Mouse (Mus musculus) small intestine, adult 2 months (tissue): ENCODE data around the gene Gm10097. TPM values are rescaled to one million over a fixed set of nuclear protein-coding genes. Genes with fewer than 3 reads are reported as not detected.

Source experiments
- H3K27ac ChIP-seq: fragments of 200-500 bp; 2 replicates; pipeline ENCODE4 v1.5.1; 2012; ENCODE audit warnings: low read depth, low read length, control low read depth, inconsistent platforms; ENCODE audit not compliant: insufficient read depth
- H3K27me3 ChIP-seq: fragments of 200-500 bp; 2 replicates; pipeline ENCODE4 v1.6.1; 2012; ENCODE audit warnings: mild to moderate bottlenecking, moderate library complexity, low read length, inconsistent platforms; ENCODE audit not compliant: control insufficient read depth, insufficient read depth
- H3K36me3 ChIP-seq: fragments of 200-500 bp; 2 replicates; pipeline ENCODE4 v1.6.1; 2012; ENCODE audit warnings: mild to moderate bottlenecking, low read length, control low read depth, inconsistent platforms; ENCODE audit not compliant: control insufficient read depth, insufficient read depth
- H3K4me1 ChIP-seq: fragments of 200-500 bp; 2 replicates; pipeline ENCODE4 v1.6.1; 2012; ENCODE audit warnings: low read length, inconsistent platforms, mixed read lengths; ENCODE audit not compliant: control insufficient read depth, insufficient read depth, insufficient read length
- H3K4me3 ChIP-seq: fragments of 200-500 bp; 2 replicates; pipeline ENCODE4 v1.5.1; 2012; ENCODE audit warnings: low read depth, mild to moderate bottlenecking, control low read depth, inconsistent platforms, low read length, moderate library complexity
- CTCF ChIP-seq: fragments of 200-500 bp; IDR thresholded peaks from 2 replicates; pipeline ENCODE4 v1.5.1; 2012; ENCODE audit warnings: low read depth, mild to moderate bottlenecking, control low read depth, inconsistent platforms, low read length, moderate library complexity, mixed read lengths; ENCODE audit not compliant: insufficient replicate concordance, insufficient read length; ENCODE audit errors: extremely low read depth
- POLR2A ChIP-seq: fragments of 200-500 bp; IDR thresholded peaks from 2 replicates; pipeline ENCODE4 v1.6.1; 2012; ENCODE audit warnings: low read depth, mild to moderate bottlenecking, control low read depth, inconsistent platforms, low read length, moderate library complexity
- WGBS: fragments of 180-500 bp; shearing (Covaris S2); methylation state at CpG from one replicate; pipeline ENCODE4 v1.1.7; 2018; 5-methylcytosine and 5-hydroxymethylcytosine counted together
- polyA plus RNA-seq: library from polyadenylated mRNA; depleted of rRNA; stranded (reverse); fragments of >200 nt; gene quantifications from 2 replicates; pipeline ENCODE4 v1.2.3, GENCODE M21; 2012

Gm10097 gene
- polyA plus RNA-seq, 1 experiment: not detected

DNA sequence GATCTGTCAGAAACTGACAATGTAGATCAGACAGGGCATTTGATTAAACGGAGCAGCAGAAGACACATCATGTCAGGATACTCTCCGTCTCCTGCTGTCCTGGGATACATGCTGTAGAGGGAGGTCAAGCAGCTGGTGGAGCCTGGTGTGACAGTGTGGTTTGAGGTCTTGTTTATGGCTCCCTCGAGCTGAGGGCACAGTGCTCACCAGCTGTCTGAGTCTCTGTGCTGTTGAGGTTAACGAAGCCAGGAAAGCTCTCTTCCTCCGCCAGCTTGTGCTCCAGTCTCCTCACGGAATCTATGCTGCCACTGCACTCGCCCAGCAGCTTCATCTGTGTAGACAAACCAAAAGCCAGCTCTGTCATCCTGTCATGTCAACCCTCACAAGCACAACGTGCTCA is 27.7 kb upstream of the Gm10097 start:
- Histone ChIP-seq H3K4me3 (no peak overlapping the region), H3K4me1 (no peaks in the 10 kb centered on the region), H3K27me3 (no peaks in the 10 kb centered on the region), H3K36me3 (peaks cover 6% of the 10 kb centered on the region; the same call in 1 of the 2 replicates), H3K27ac (no peak overlapping the region)
- TF ChIP-seq CTCF: no peak
- no peak for TF ChIP-seq POLR2A
- WGBS: 80% methylated on average over 8 of the region's 8 CpGs

DNA sequence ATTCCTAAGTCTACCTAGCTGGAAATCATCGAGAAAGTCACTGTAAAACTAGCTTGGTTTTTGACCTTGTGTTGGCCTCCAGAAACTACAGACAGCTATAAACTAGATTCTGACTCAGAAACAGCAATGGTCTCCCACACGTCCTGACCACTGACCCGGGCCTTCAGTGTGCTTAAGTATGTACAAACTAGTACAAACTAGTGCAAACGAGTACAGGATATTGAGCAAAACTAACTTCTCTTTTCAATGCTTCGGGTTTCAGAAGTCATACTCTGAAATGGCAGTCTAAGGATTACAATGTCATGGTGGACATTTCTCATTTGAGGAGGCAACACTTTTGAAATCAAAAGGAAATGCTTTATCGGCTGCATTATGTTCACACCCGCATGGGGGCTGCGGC is 24.5 kb upstream of the Gm10097 start:
- 85% methylated on average over 8 of the region's 8 CpGs for WGBS
- no peaks in the 10 kb centered on the region for H3K27me3 ChIP-seq
- H3K36me3 ChIP-seq: peaks cover 12% of the 10 kb centered on the region
- H3K4me1 ChIP-seq: no peaks in the 10 kb centered on the region
- TF ChIP-seq POLR2A (no peak), CTCF (no peak)
- H3K27ac ChIP-seq: no peak overlapping the region
- H3K4me3 ChIP-seq: no peak overlapping the region

DNA sequence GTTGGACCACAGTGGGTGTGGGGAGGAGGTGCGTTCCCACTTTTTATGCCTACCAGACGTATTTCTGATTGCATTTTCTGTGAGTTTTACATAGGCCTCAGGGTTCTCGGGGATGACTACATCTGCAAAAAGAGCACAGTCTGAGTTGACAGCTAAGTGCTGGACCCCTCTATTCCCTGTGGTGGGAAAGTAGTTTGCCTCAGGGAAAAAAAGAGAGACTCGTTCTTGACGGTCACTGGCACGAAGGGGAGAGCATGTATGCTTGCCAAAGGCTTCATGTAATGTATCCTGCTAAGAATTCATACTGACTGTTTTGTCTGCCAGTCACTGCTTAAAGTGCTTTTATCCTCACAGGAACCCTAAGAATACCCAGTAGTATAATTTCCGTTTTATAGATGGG is 23.8 kb upstream of the Gm10097 start:
- WGBS: 90% methylated on average over 7 of the region's 7 CpGs
- Histone ChIP-seq H3K27me3 (no peaks in the 10 kb centered on the region), H3K4me3 (no peak overlapping the region), H3K4me1 (no peaks in the 10 kb centered on the region), H3K27ac (no peak overlapping the region), H3K36me3 (peaks cover 12% of the 10 kb centered on the region)
- TF ChIP-seq POLR2A (no peak), CTCF (no peak)

DNA sequence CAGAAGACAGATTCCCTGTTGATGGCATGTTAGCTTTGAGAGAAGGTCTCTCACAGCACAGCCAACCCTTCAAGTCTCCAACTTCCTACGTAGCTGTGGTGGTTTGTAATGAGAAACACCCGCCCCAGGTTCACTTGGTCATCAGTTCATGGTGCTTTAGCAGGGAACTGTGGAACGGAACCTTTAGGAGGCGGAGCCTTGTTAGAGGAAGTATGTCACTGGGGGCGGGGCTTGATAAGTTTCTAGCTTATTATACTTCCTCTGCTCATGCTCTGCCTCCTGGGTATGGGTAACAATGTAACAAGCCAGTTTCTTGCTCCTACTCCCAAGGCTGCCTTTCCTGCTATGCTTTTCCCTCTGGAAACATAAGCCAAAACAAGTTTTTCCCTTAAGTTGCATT is 23.3 kb upstream of the Gm10097 start:
- H3K4me1 ChIP-seq: no peaks in the 10 kb centered on the region
- H3K27me3 ChIP-seq: no peaks in the 10 kb centered on the region
- no peak overlapping the region for H3K4me3 ChIP-seq
- TF ChIP-seq POLR2A (no peak), CTCF (no peak)
- H3K36me3 ChIP-seq: peaks cover 11% of the 10 kb centered on the region
- 86% methylated on average over 5 of the region's 5 CpGs for WGBS
- H3K27ac ChIP-seq: no peak overlapping the region

DNA sequence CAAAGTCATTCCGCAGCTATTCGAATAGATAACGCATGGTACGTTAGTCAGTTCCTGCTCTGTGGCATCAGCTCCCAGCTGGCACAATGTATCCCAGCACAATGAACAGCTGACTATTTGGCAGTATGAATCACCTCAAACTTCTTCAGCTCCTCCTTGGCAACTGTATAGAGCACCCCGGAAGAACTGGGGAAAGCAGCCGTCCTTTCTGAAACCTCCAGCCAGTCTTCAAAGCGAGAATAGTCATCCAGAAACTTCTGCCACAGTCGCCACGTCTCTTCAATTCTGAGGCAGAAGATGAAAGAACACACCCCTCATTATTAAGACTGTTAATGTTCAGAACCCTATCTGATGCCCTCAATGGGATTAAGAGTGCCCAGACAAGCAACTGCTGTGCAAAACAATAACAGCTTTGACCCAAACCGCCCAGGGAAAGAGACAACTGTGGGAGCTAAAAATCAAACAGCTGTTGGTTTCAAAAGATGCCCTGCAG is 12.7 kb upstream of the Gm10097 start:
- H3K27ac ChIP-seq: no peak overlapping the region
- no peaks in the 10 kb centered on the region for H3K27me3 ChIP-seq
- no peak overlapping the region for H3K4me3 ChIP-seq
- no peaks in the 10 kb centered on the region for H3K4me1 ChIP-seq
- no peaks in the 10 kb centered on the region; the same call in 1 of the 2 replicates for H3K36me3 ChIP-seq
- no peak for TF ChIP-seq POLR2A
- TF ChIP-seq CTCF: no peak
- WGBS: 91% methylated on average over 10 of the region's 10 CpGs

DNA sequence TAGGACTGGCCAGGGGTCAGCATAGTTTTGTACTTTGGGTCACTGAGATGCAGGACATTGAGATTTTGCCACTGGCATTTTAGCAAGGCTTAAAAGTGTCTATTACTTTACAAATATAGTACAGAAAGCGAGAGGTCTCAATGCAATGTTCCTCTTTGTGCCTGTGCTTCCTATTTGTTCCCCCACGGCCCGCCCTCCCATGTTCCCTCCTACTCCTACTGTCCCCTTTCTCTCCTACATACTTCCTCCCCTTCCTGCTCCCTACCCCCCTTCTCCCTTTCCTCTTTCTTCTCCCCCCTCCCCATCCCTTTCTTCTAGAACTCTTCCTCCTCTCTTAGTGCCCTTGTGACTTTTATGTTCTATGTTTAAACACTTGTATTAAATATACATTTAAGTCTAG is 12.1 kb upstream of the Gm10097 start:
- H3K36me3 ChIP-seq: no peaks in the 10 kb centered on the region; the same call in 1 of the 2 replicates
- no peaks in the 10 kb centered on the region for H3K27me3 ChIP-seq
- no peak overlapping the region for H3K27ac ChIP-seq
- 87% methylated on average over 3 of the region's 3 CpGs for WGBS
- H3K4me3 ChIP-seq: no peak overlapping the region
- no peaks in the 10 kb centered on the region for H3K4me1 ChIP-seq
- no peak for TF ChIP-seq CTCF
- TF ChIP-seq POLR2A: no peak

DNA sequence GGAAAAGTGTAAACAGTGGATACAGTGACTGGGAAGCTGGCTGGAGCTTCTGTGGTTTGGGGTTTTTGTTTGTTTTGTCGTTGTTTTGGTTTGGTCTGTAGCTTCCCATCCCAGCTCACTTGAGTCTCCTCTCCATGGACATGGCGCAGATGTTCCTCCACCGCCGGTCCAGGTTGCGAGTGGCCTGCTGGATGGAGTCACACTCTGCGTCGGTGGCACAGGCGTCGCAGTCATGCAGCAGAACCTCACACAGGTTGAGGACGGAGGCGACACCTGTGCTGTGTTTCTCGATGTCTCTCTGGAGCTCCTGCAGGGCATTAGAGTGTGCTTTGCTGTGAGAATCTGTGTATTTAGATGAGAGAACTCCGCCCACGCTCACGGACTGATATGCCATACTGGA is 11.3 kb upstream of the Gm10097 start:
- TF ChIP-seq CTCF: no peak
- no peak for TF ChIP-seq POLR2A
- whole genome bisulfite sequencing: 89% methylated on average over 15 of the region's 15 CpGs
- Histone ChIP-seq H3K4me1 (no peaks in the 10 kb centered on the region), H3K27me3 (no peaks in the 10 kb centered on the region), H3K36me3 (no peaks in the 10 kb centered on the region; the same call in 1 of the 2 replicates), H3K4me3 (no peak overlapping the region), H3K27ac (no peak overlapping the region)

DNA sequence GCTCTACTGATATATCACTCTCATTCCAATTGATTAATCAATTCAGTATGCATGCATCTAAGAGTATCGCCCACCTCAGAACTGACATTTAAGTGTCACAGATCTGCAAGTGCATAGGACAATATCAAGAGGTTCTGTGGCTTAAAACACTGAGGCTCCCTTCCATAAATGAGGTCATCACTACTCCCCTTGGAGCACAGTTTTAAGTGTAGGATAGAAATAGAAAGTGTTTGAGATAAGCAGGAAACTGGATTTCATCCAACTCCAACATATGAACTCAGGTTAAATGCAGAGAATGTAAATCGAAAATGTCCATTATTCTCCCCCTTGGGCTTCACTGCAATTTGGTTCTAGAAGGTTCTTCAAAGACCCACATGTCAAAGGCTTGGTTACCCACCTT is 10.1 kb upstream of the Gm10097 start:
- no peaks in the 10 kb centered on the region for H3K27me3 ChIP-seq
- no peaks in the 10 kb centered on the region for H3K4me1 ChIP-seq
- H3K4me3 ChIP-seq: no peak overlapping the region
- no peak overlapping the region for H3K27ac ChIP-seq
- H3K36me3 ChIP-seq: no peaks in the 10 kb centered on the region; the same call in 1 of the 2 replicates
- 73% methylated on average over 2 of the region's 2 CpGs for WGBS
- no peak for TF ChIP-seq CTCF
- no peak for TF ChIP-seq POLR2A
